Mouse (Mus musculus): ENCODE results near the gene Banp. TPM values are rescaled to one million over a fixed set of nuclear protein-coding genes. Genes with fewer than 3 reads are reported as not detected.

The Banp gene
- polyA plus RNA-seq, 1 experiment from 2014 or later, result 15.2 TPM

- H3K9ac ChIP-seq, result no peak overlapping the region
- no peak overlapping the region for H3K27ac ChIP-seq (replicated peaks)
- H3K36me3 ChIP-seq (replicated peaks), result no peaks in the 10 kb centered on the region
- peaks cover 10% of the 10 kb centered on the region for H3K4me1 ChIP-seq (replicated peaks)
- H3K9me3 ChIP-seq (replicated peaks), result no peaks in the 10 kb centered on the region
- ATAC-seq (ENCODE audit: insufficient read depth), result no peak
- peaks cover 11% of the 10 kb centered on the region for H3K27me3 ChIP-seq
- 60% methylated on average over 7 of the region's 7 CpGs for WGBS (ENCODE audit: insufficient replicate concordance)
- H3K4me2 ChIP-seq, result no peak overlapping the region
- H3K4me3 ChIP-seq (replicated peaks), result no peak overlapping the region
Measured at GRCm38 (mm10) chr8:121938732-121939131, 10.8 kb upstream of the Banp start.

DNA sequence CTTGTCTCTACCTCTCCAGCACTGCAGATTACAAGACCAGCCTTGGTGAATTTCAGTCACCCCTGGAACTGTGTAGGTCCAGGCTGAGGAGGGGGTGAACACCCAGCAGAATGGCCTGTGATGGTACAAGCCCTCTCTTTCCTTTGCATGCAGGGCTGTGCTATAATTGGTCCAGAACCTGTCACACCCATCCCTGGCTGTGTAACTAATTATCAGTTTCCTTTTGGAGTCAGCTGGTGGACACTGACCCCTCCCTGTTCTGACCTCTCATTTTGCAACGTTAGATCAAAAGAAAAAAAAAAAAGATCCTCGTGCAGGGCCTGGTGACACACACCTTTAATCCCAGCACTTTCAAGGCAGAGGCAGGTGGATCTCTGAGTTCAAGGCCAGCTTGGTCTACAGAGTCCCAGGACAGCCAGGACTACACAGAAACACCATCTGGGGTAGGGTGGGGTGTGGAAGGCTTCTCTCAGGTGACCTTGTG, 6.5 kb upstream of the Banp start:
- no peak overlapping the region for H3K9ac ChIP-seq
- H3K9me3 ChIP-seq (replicated peaks), result no peaks in the 10 kb centered on the region
- H3K36me3 ChIP-seq (replicated peaks), result no peaks in the 10 kb centered on the region
- WGBS (ENCODE audit: insufficient replicate concordance), result 8% methylated on average over 2 of the region's 2 CpGs
- ATAC-seq (ENCODE audit: insufficient read depth), result no peak
- H3K27me3 ChIP-seq, result peaks cover 14% of the 10 kb centered on the region
- peaks cover 34% of the 10 kb centered on the region for H3K4me1 ChIP-seq (replicated peaks)
- no peak overlapping the region for H3K27ac ChIP-seq (replicated peaks)
- no peak overlapping the region for H3K4me2 ChIP-seq
- no peak overlapping the region for H3K4me3 ChIP-seq (replicated peaks)

DNA sequence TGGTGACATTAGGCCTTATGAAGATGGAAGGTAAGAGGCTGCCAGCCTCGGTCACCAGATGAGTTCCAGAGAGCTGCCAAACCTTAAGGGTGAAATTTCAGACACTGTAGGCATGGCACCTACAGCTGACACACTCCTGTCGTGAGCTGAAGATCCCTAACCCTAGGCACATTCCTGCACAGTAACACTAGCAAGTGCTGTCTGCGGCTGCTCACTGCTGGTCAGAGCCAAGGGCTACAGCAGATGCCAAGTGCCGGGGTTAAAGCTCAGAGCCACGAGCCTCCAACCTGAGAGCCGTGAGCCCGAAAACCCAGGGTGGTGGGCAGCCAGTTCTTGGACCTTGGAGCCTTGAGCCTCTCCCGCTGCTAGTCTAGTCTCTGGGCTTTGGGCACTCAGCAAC, 5.8 kb upstream of the Banp start:
- H3K27ac ChIP-seq (replicated peaks), result no peak overlapping the region
- H3K9me3 ChIP-seq (replicated peaks), result no peaks in the 10 kb centered on the region
- H3K36me3 ChIP-seq (replicated peaks), result no peaks in the 10 kb centered on the region
- no peak overlapping the region for H3K4me3 ChIP-seq (replicated peaks)
- no peak for ATAC-seq (ENCODE audit: insufficient read depth)
- 67% methylated on average over 8 of the region's 8 CpGs for WGBS (ENCODE audit: insufficient replicate concordance)
- peaks cover 40% of the 10 kb centered on the region for H3K4me1 ChIP-seq (replicated peaks)
- H3K4me2 ChIP-seq, result peak overlapping the region; percentile 25; the same call in 1 of the 2 replicates
- H3K27me3 ChIP-seq, result peaks cover 14% of the 10 kb centered on the region
- no peak overlapping the region for H3K9ac ChIP-seq

DNA sequence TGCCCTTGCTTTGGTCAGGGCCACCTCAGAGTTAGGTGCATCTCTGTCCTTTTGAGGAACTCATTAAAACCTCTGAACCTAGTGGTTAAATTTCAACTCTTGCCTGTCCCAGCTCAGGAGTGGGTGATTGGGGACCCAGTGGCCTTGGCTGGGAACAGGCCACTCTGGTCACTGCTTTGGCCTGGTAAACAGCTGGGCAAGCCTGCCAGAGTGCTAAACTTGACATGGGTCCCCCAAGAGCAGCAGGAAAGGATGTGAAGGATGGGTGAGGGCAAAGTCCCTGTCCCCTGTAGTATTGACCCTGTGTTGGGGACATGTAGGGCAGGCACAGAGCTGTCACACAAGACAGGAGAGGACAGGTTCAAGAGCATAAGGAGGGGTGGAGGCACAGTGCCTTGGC, 4.7 kb upstream of the Banp start, which contains the start of gene Car5a:
TSS of gene Car5a (minus strand) at position 74 of the 400 bp plus-strand sequence.
- peak; percentile 7; the same call in 1 of the 2 replicates for ATAC-seq (ENCODE audit: insufficient read depth)
- peaks cover 51% of the 10 kb centered on the region for H3K4me1 ChIP-seq (replicated peaks)
- H3K27ac ChIP-seq (replicated peaks), result peak within 1 kb of the TSS; percentile 57
- peaks cover 9% of the 10 kb centered on the region for H3K27me3 ChIP-seq
- H3K36me3 ChIP-seq (replicated peaks), result no peaks in the 10 kb centered on the region
- no peak within 1 kb of the TSS for H3K9ac ChIP-seq
- H3K4me2 ChIP-seq, result peak within 1 kb of the TSS; percentile 25; the same call in 1 of the 2 replicates
- H3K4me3 ChIP-seq (replicated peaks), result no peak within 1 kb of the TSS
- H3K9me3 ChIP-seq (replicated peaks), result no peaks in the 10 kb centered on the region

DNA sequence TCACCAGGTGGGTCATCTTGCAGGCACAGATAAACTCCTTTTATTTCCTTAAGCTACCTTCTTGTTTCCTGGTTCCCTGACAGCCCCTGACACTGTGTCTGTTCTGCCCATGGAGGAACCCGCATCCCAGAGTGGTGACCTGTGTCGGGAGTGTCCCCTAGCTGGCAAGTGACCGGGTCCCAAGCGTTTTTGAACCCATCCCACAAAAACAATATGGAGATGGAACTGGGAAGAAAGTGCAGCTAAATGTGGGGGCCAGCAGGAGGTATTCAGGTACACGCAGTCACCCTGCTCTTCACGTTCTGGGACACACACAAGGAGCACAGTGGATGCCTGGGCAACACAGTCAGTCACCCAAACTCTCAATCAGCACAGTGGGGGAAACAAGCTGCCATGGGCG, 3.2 kb upstream of the Banp start:
- no peaks in the 10 kb centered on the region for H3K36me3 ChIP-seq (replicated peaks)
- H3K9me3 ChIP-seq (replicated peaks), result no peaks in the 10 kb centered on the region
- no peak overlapping the region for H3K4me3 ChIP-seq (replicated peaks)
- H3K4me1 ChIP-seq (replicated peaks), result peaks cover 53% of the 10 kb centered on the region
- no peak overlapping the region for H3K27ac ChIP-seq (replicated peaks)
- peaks cover 3% of the 10 kb centered on the region for H3K27me3 ChIP-seq
- H3K4me2 ChIP-seq, result peak overlapping the region; percentile 94; the same call in 1 of the 2 replicates
- no peak for ATAC-seq (ENCODE audit: insufficient read depth)
- H3K9ac ChIP-seq, result no peak overlapping the region
- WGBS (ENCODE audit: insufficient replicate concordance), result 74% methylated on average over 7 of the region's 7 CpGs

DNA sequence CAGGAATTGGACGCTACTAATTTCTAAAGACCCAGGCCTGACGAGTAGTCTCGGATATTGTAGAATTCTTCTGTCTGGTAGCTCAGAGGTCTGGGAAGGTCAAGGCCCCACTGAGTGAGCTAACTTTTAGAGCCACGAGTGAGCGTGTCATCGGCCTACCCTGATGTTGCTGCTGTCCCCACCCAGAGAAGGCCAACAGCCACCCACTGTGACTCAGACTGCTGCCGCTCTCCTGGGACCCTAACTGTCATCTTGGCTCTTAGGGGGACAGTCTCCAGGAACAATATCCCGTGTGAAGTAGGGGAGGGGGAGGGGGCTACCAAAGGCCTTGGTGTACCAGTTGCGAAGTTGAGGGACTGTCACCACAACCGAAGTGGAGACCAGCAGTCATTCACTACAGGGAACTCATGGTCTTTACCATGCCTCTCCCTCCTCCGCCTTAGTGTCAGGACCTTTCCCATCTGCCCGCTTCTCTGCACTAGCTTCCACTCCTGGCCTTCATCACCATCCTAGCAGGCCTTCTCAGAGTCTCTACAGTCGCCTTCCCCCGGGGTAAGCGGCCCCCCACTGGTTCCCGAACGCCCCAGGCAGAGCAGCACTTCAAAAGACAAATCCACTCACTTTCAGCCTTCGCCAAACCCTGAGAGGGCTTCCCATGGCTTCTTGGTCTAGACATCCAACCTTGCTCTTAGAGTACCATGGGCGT, 2.4 kb upstream of the Banp start:
- H3K4me3 ChIP-seq (replicated peaks), result peak overlapping the region; percentile 65
- H3K9ac ChIP-seq, result peak overlapping the region; percentile 78
- ATAC-seq (ENCODE audit: insufficient read depth), result no peak
- H3K9me3 ChIP-seq (replicated peaks), result no peaks in the 10 kb centered on the region
- H3K27ac ChIP-seq (replicated peaks), result peak overlapping the region; percentile 88
- peaks cover 3% of the 10 kb centered on the region for H3K27me3 ChIP-seq
- WGBS (ENCODE audit: insufficient replicate concordance), result 35% methylated on average over 19 of the region's 19 CpGs
- H3K4me2 ChIP-seq, result peak overlapping the region; percentile 94
- H3K4me1 ChIP-seq (replicated peaks), result peaks cover 61% of the 10 kb centered on the region
- H3K36me3 ChIP-seq (replicated peaks), result no peaks in the 10 kb centered on the region

- Histone ChIP-seq H3K4me3 (replicated peaks) (peak overlapping the region; percentile 65), H3K27ac (replicated peaks) (peak overlapping the region; percentile 88), H3K36me3 (replicated peaks) (0 out of 2 replicates have a peak, but pooled peaks cover 4% of the 10 kb centered on the region), H3K4me2 (peak overlapping the region; percentile 94), H3K27me3 (peaks cover 3% of the 10 kb centered on the region; the same call in 1 of the 2 replicates), H3K4me1 (replicated peaks) (peaks cover 67% of the 10 kb centered on the region), H3K9ac (peak overlapping the region; percentile 78), H3K9me3 (replicated peaks) (no peaks in the 10 kb centered on the region)
- ATAC-seq (ENCODE audit: insufficient read depth), result peak; percentile 32
- WGBS (ENCODE audit: insufficient replicate concordance), result under 1% methylated on average over 18 of the region's 18 CpGs
Measured at GRCm38 (mm10) chr8:121947753-121948141, 1.8 kb upstream of the Banp start.

DNA sequence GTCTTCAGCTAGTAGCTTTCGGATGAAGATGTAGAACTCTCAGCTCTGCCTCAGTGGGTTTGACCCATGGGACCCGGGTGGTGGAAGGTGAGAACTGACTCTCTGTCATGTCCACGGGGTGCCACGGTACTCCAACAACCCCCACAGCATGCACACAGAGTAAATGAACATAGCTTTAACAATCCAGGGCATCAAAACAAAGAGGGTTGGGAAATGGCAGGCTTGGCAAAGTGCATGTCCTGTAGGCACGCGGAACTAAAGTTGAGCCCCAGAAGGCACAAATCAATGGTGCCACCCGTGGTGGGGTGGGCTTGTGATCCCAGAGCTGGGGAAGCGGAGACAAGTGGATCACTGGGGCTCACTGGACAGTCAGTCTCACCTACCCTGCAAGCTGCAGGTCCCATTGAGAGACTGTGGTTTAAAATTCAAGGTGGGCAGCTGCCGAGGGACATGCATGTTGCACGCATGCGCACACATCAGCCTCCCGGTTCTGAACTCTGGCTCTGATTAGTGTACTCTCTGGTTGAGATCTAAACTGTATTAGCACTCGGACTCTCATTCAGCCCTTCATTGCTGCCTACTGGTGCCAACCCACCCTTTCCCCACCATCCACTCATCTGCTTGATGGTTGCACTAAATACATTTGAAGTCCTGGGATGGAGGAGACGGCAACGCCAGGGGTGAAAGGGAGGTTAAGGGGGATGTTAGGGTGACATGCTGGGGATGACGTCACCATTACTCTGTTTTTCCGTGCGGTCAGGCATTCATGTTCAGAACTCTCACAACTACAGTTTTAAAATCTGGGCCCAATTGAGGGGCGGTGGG, 1.0 kb upstream of the Banp start:
- H3K27me3 ChIP-seq, result peaks cover 3% of the 10 kb centered on the region; the same call in 1 of the 2 replicates
- ATAC-seq (ENCODE audit: insufficient read depth), result no peak
- peaks cover 10% of the 10 kb centered on the region for H3K36me3 ChIP-seq (replicated peaks)
- H3K9me3 ChIP-seq (replicated peaks), result no peaks in the 10 kb centered on the region
- peak overlapping the region; percentile 88 for H3K27ac ChIP-seq (replicated peaks)
- peak overlapping the region; percentile 65 for H3K4me3 ChIP-seq (replicated peaks)
- WGBS (ENCODE audit: insufficient replicate concordance), result 52% methylated on average over 19 of the region's 19 CpGs
- H3K4me2 ChIP-seq, result peak overlapping the region; percentile 94
- peaks cover 71% of the 10 kb centered on the region for H3K4me1 ChIP-seq (replicated peaks)
- H3K9ac ChIP-seq, result peak overlapping the region; percentile 78

- under 1% methylated on average over 65 of the region's 66 CpGs for WGBS (ENCODE audit: insufficient replicate concordance)
- Histone ChIP-seq H3K9me3 (replicated peaks) (no peaks in the 10 kb centered on the region), H3K4me2 (peak overlapping the region; percentile 94), H3K36me3 (replicated peaks) (peaks cover 26% of the 10 kb centered on the region), H3K4me1 (replicated peaks) (peaks cover 80% of the 10 kb centered on the region), H3K27ac (replicated peaks) (peak overlapping the region; percentile 98), H3K9ac (peak overlapping the region; percentile 98), H3K27me3 (no peaks in the 10 kb centered on the region), H3K4me3 (replicated peaks) (peak overlapping the region; percentile 93)
- ATAC-seq (ENCODE audit: insufficient read depth), result peak; percentile 93
Measured at GRCm38 (mm10) chr8:121949941-121950748, 595 bp downstream of the Banp start.

- WGBS (ENCODE audit: insufficient replicate concordance), result under 1% methylated on average over 97 of the region's 97 CpGs
- peak overlapping the region; percentile 93 for H3K4me3 ChIP-seq (replicated peaks)
- peak overlapping the region; percentile 94 for H3K4me2 ChIP-seq
- H3K27me3 ChIP-seq, result no peaks in the 10 kb centered on the region
- no peaks in the 10 kb centered on the region for H3K9me3 ChIP-seq (replicated peaks)
- peaks cover 27% of the 10 kb centered on the region for H3K36me3 ChIP-seq (replicated peaks)
- peak overlapping the region; percentile 98 for H3K9ac ChIP-seq
- peak; percentile 4 for ATAC-seq (ENCODE audit: insufficient read depth)
- H3K4me1 ChIP-seq (replicated peaks), result peaks cover 85% of the 10 kb centered on the region
- peak overlapping the region; percentile 98 for H3K27ac ChIP-seq (replicated peaks)
Measured at GRCm38 (mm10) chr8:121950749-121951655, 1.5 kb downstream of the Banp start.
